31 mouse cellular contexts compared by ENCODE assay signal in genomic region chr5:43136142-43136541, GRCm38 (mm10).
"Had no signal": no experiment of that assay in that cellular context is flagged by ENCODE, and none has a peak within 500 bp of the region (broad histone marks: within the 10 kb centered on the region; RNA-seq: fewer than 3 reads in every experiment).

No protein-coding gene starts in this region.

- H3K4me1 ChIP-seq: heart, embryonic 10.5 days; heart, embryonic 12.5 days; heart, embryonic 13.5 days; heart, embryonic 15.5 days; hindbrain, embryonic 10.5 days; hindbrain, embryonic 12.5 days; hindbrain, embryonic 15.5 days; intestine, embryonic 15.5 days; kidney, embryonic 15.5 days had no signal

- H3K27me3 ChIP-seq: heart, embryonic 12.5 days; heart, embryonic 13.5 days; heart, embryonic 15.5 days; hindbrain, embryonic 12.5 days; hindbrain, embryonic 13.5 days; hindbrain, embryonic 15.5 days; intestine, embryonic 15.5 days; kidney, embryonic 15.5 days had no signal

- H3K27ac ChIP-seq: heart, embryonic 10.5 days; heart, embryonic 13.5 days; heart, embryonic 15.5 days; hindbrain, embryonic 10.5 days; hindbrain, embryonic 12.5 days; hindbrain, embryonic 13.5 days; hindbrain, embryonic 14.5 days; hindbrain, embryonic 15.5 days; hindbrain, postnatal 0 days; intestine, embryonic 15.5 days; kidney, embryonic 15.5 days; kidney, postnatal 0 days; layer of hippocampus, adult 2 months had no signal

- DNase-seq: heart, postnatal 10 days; heart, postnatal 14 days; heart, postnatal 36 days; heart, postnatal 4 days; kidney, adult 11 months; kidney, adult 18-20 months; kidney, adult 2 months; kidney, adult 8-10 months; kidney, adult 9 months; kidney, postnatal 10 days; kidney, postnatal 14 days; kidney, postnatal 25 days; kidney, postnatal 36 days; kidney, postnatal 4 days; layer of hippocampus, adult 9-11 months; layer of hippocampus, postnatal 36 days had no signal

- H3K36me3 ChIP-seq: heart, embryonic 10.5 days; heart, embryonic 12.5 days; heart, embryonic 13.5 days; heart, embryonic 15.5 days; hindbrain, embryonic 10.5 days; hindbrain, embryonic 12.5 days; hindbrain, embryonic 13.5 days; hindbrain, embryonic 15.5 days; intestine, embryonic 15.5 days; kidney, embryonic 15.5 days had no signal

- H3K4me3 ChIP-seq: heart, embryonic 10.5 days; heart, embryonic 12.5 days; heart, embryonic 13.5 days; heart, embryonic 15.5 days; hindbrain, embryonic 10.5 days; hindbrain, embryonic 12.5 days; hindbrain, embryonic 13.5 days; hindbrain, embryonic 15.5 days; intestine, embryonic 15.5 days; kidney, embryonic 15.5 days; layer of hippocampus, adult 2 months had no signal

- H3K4me2 ChIP-seq: heart, embryonic 11.5 days; heart, embryonic 12.5 days; heart, embryonic 13.5 days; heart, embryonic 15.5 days; hindbrain, embryonic 12.5 days; hindbrain, embryonic 13.5 days; hindbrain, embryonic 14.5 days; hindbrain, embryonic 15.5 days; intestine, embryonic 15.5 days; kidney, embryonic 15.5 days had no signal

- H3K9ac ChIP-seq: heart, embryonic 12.5 days; heart, embryonic 13.5 days; heart, embryonic 15.5 days; hindbrain, embryonic 12.5 days; hindbrain, embryonic 13.5 days; hindbrain, embryonic 14.5 days; hindbrain, embryonic 15.5 days; intestine, embryonic 15.5 days; kidney, embryonic 15.5 days had no signal
